Mouse (Mus musculus): ENCODE data around the gene Gm9999. TPM values are rescaled to one million over a fixed set of nuclear protein-coding genes. Genes with fewer than 3 reads are reported as not detected.
"Not testable (repeated sequence)": the region's sequence is repeated elsewhere in the genome, so short reads cannot be mapped to it uniquely, and the experiment has no call there.

The Gm9999 gene
- total RNA-seq, 2 experiments from 2014 or later = not detected

- intact Hi-C loops (cut with DNase I) = no loop called here
- no peak for DNase-seq (ENCODE audit: low spot score in 2 of 2)
These were observed 39.1 kb downstream of the Gm9999 start for GRCm38 (mm10) chr7:47022482-47022881.

- intact Hi-C loops (cut with DNase I) = loop anchor here (1.0 kb wide), 4 partner anchors 27 to 127 kb away; partner anchors contain the start of gene Tmem86a
These were observed 40.1 kb downstream of the Gm9999 start for GRCm38 (mm10) chr7:47023530-47023929.

GRCm38 (mm10) chr7:47024454-47024853 is 41.1 kb downstream of the Gm9999 start:
- DNase-seq (ENCODE audit: low spot score in 2 of 2) = no peak
- intact Hi-C loops (cut with DNase I) = no loop called here

More at GRCm38 (mm10) chr7:47023530-47023929, 40.1 kb downstream of the Gm9999 start:
- DNase-seq (ENCODE audit: low spot score in 2 of 2) = peak; percentile 81 to 87

- intact Hi-C loops (cut with DNase I) = no loop called here
- no peak for DNase-seq (ENCODE audit: low spot score in 2 of 2)
These were observed 42.0 kb downstream of the Gm9999 start for GRCm38 (mm10) chr7:47025429-47025828.

GRCm38 (mm10) chr7:47026899-47027298 is 43.5 kb downstream of the Gm9999 start:
- intact Hi-C loops (cut with DNase I); DNase-seq (ENCODE audit: low spot score in 2 of 2): not testable (repeated sequence)

GRCm38 (mm10) chr7:47027520-47027919 is 44.1 kb downstream of the Gm9999 start:
- peak in 1 of 2 experiments; percentile 43 for DNase-seq (ENCODE audit: low spot score in 2 of 2)
- intact Hi-C loops (cut with DNase I) = no loop called here

- intact Hi-C loops (cut with DNase I) = no loop called here
- no peak for DNase-seq (ENCODE audit: low spot score in 2 of 2)
These were observed 47.3 kb downstream of the Gm9999 start for GRCm38 (mm10) chr7:47030517-47031193.

- DNase-seq (ENCODE audit: low spot score in 2 of 2) = no peak
- intact Hi-C loops (cut with DNase I) = no loop called here
These were observed 48.0 kb downstream of the Gm9999 start for GRCm38 (mm10) chr7:47031371-47031770.

- intact Hi-C loops (cut with DNase I) = no loop called here
- no peak for DNase-seq (ENCODE audit: low spot score in 2 of 2)
These were observed 51.5 kb downstream of the Gm9999 start for GRCm38 (mm10) chr7:47034785-47035384.

- DNase-seq (ENCODE audit: low spot score in 2 of 2) = no peak
These were observed 52.0 kb downstream of the Gm9999 start for GRCm38 (mm10) chr7:47035426-47035825.

More at GRCm38 (mm10) chr7:47035426-47035825, 52.0 kb downstream of the Gm9999 start:
- intact Hi-C loops (cut with DNase I) = no loop called here

Other genes starting within 250 kb of the Gm9999 start
- not detected for gene Saa1, start 240.6 kb upstream of the Gm9999 start, total RNA-seq (2021)
- not detected for gene Saa2, start 231.8 kb upstream of the Gm9999 start, total RNA-seq (2021)
- 10 to 100 TPM; 13.3 to 16.1 TPM for gene Hps5, start 187.5 kb upstream of the Gm9999 start, total RNA-seq (2021)
- gene Gtf2h1, start 187.5 kb upstream of the Gm9999 start, total RNA-seq (2021) = 10 to 100 TPM; 37.9 to 41.1 TPM
- 100 to 1,000 TPM; 395 to 440 TPM for gene Ldha, start 142.1 kb upstream of the Gm9999 start, total RNA-seq (2021)
- gene Ldhc, start 122.4 kb upstream of the Gm9999 start, total RNA-seq (2021) = not detected
- gene Tsg101, start 63.6 kb upstream of the Gm9999 start, total RNA-seq (2021) = 10 to 100 TPM; 75.5 to 81.1 TPM
- 10 to 100 TPM; 10.2 to 13.3 TPM for gene Uevld, start 25.1 kb upstream of the Gm9999 start, total RNA-seq (2021)
- gene Spty2d1, start 24.8 kb downstream of the Gm9999 start, total RNA-seq (2021) = 10 to 100 TPM; 13.8 to 13.9 TPM
- gene Tmem86a, start 67.0 kb downstream of the Gm9999 start, total RNA-seq (2021) = 10 to 100 TPM; 16.4 to 19.4 TPM
- gene Ptpn5, start 150.1 kb downstream of the Gm9999 start, total RNA-seq (2021) = 100 to 1,000 TPM; 150 to 173 TPM
- not detected for gene Mrgpra6, start 221.3 kb downstream of the Gm9999 start, total RNA-seq (2021)